Mouse (Mus musculus) gastrocnemius, postnatal 36 days (tissue): ENCODE results near the gene Fanca. TPM values are rescaled to one million over a fixed set of nuclear protein-coding genes. Genes with fewer than 3 reads are reported as not detected.
"Not testable (repeated sequence)": the region's sequence is repeated elsewhere in the genome, so short reads cannot be mapped to it uniquely, and the experiment has no call there.

Experiments
- DNase-seq, 2 experiments: peaks; one replicate each; pipeline ENCODE4 v3.0.0; 2022
- intact Hi-C: fragments of 180-260 bp; cut with DNase I; formaldehyde crosslinking; loops from one replicate; pipeline ENCODE4 v1.15.1; 2025
- total RNA-seq, 2 experiments: library from RNA; stranded (reverse); gene quantifications; 2 replicates each; pipeline ENCODE4 v1.2.3; 2021

Fanca gene
- total RNA-seq, 2 experiments from 2014 or later, result 0.28 to 0.42 TPM

DNA sequence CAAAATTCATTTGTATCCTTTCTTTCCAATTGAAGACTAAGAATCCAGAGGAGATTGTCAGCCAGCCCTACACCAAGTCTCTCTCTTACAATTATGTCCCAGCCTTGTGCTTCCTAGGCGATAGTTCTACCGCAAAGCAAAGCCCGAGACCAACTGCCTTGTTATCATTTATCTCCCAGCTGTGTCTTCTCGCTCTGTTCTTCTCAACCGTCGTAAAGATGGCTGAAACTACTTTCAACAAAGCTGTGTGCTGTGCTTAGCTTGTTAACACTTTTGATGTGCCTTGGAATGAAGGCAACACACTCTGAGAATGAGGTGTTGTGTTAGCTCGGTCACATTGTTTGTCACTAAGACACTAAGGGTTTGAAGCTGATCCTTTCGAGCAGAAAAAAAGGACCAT is 13.4 kb upstream of the Fanca start:
- DNase-seq, result no peak
- intact Hi-C loops, result no loop called here

DNA sequence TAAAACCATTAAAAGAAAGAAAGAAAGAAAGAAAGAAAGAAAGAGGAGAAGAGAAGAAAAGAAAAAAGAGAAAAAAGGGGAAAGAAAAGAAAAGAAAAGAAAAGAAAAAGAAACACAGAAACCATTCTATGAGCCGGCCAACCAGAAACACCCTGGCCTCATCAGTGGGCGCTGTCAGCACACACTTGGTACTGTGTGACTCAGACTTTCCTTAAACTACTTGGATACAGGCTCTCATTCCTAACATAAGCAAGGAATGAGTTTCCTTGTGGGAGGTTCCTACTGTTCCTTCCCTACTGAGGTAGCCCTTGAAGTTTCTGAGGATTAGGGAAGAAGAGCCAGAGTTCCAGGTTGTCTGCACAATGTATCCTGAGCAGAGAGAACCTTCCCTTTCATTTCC is 12.9 kb upstream of the Fanca start:
- no peak for DNase-seq
- intact Hi-C loops, result no loop called here

DNA sequence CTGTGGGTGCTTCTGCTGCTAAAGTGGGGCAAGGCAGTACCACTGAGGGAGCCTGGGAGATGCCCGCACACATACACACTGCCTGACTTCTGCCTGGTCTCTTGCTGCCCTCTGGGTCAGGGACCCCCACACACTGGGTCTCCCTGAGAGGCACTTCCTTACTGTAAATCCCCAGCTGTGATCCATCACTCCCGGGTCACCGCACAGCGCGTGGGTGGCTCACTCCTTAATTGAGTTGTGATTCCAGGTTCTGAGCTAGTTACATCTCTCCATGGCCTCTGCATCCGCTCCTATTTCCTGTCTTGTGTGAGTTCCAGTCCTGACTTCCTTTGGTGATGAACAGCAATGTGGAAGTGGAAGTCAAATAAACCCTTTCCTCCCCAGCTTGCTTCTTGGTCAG is 12.3 kb upstream of the Fanca start:
- no peak for DNase-seq
- intact Hi-C loops, result no loop called here

DNA sequence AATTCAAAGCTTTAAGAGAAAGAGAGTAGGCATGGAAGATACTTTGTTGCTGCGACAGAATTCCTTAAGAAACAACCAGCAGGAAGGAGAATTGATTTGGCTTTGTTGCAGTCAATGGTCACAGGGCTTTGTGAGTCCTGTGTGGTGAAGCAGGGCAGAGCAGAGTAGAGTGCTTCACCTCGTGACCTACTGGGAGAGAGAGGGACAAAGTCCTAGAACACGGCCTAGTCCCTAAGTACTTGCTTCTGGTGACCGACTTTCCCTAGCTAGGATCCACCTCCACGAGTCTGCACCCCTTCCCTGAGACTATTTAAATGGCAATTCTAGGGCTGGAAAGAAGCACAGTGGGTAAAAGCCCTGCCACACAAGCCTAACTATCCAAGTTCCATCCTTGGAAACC is 11.6 kb upstream of the Fanca start:
- intact Hi-C loops, result loop anchor here (10.0 kb wide), 1 partner anchor 75 kb away; the partner anchor contains the start of gene Mc1r
- DNase-seq, result no peak

DNA sequence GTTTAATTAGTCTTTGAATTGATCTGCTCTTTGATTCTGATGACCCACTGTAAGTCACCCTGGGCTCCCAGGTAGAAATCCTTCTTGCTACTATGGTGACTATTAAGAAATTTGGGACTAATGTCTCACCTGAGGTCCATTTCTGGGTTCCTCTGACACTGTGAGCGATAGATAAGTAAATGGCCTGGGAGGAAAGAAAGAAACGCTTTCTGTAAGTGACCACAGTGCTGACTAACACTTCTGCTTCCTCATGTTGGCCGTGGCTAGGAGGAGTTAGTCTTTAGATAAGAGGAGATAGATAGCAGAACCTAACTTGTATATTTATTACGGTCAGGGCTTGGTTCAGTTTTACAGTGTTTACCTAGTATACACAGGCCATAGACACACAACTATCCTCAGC is 11.0 kb upstream of the Fanca start:
- intact Hi-C loops, result loop anchor here (10.0 kb wide), 1 partner anchor 75 kb away; the partner anchor contains the start of gene Mc1r
- no peak for DNase-seq

DNA sequence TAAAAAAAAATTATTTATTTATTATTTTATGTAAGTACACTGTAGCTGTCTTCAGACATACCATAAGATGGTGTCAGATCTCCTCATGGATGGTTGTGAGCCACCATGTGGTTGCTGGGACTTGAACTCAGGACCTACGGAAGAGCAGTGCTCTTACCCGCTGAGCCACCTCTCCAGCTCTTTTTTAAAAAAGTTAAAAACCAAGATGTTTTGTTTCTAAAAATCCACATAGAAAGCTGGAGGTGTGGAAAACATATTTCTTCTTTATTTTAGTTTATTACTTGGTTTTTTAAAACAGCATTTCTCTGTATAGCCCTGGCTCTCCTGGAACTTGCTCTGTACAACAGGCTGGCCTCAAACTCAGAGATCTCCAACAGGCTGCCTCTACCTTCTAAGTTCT is 10.2 kb upstream of the Fanca start:
- intact Hi-C loops, result loop anchor here (10.0 kb wide), 1 partner anchor 76 kb away; the partner anchor contains the start of gene Mc1r
- DNase-seq, result no peak

DNA sequence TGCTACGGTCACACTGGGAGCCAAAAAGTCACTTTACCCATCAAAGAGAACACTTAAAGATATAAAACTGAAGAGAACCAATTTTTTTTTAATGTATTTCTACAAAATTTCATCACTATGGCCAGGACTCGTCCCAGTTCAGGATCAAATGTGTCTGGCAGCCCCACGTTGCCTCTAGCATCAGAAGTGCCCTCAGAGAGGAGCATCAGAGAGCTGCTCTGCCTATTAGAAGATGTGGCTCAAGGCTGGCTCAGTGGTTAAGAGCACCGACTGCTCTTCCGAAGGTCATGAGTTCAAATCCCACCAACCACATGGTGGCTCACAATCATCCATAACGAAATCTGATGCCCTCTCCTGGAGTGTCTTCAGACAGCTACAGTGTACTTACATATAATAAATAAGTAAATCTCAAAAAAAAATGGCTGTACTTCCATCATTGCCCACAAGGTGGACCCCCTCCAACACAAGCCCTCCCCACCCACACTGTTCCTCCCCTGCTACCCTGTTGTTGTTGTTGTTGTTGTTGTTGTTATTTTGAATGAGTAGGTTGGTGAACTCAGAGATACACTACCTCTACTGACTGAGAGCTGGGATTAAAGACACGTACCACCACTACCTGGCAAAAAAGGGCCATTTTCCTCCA is 1.3 kb upstream of the Fanca start:
- DNase-seq, result no peak

DNA sequence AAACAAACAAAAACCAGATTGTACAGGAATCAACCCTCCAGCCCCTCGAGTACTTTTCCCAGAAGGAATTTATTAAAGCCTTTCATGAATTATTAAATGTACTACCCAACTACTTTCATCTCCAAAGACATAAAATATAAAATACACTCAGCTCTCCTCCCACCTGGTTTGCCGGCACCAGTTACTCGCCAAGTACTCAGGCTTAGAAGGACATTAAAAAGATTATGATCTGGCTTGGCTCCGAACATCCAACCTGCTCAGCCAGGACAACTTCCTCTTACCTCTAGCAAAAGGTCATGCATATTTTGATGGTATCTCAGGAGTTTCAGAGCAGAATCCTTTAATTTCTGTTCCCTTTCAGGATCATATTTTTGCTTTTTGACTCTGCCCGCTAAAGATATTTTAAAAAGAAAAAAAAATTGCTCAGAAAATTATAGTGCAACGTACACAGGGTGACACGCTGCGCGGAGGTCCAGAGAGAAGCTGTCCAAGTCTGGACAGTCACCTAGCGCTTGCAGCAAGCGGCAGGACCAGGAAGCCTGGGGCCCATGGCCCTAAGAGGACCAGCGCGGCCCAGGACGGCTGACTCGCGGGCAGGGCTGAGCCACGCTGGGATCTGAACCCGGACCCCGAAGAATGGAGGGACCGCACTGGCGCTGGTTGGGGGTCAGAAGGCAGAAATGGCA is 452 bp downstream of the Fanca start:
- DNase-seq, result no peak
- intact Hi-C loops, result no loop called here

More for the DNA sequence above, 1.3 kb upstream of the Fanca start:
- intact Hi-C loops, result loop anchor here (10.0 kb wide), 1 partner anchor 85 kb away; the partner anchor contains the start of gene Mc1r

DNA sequence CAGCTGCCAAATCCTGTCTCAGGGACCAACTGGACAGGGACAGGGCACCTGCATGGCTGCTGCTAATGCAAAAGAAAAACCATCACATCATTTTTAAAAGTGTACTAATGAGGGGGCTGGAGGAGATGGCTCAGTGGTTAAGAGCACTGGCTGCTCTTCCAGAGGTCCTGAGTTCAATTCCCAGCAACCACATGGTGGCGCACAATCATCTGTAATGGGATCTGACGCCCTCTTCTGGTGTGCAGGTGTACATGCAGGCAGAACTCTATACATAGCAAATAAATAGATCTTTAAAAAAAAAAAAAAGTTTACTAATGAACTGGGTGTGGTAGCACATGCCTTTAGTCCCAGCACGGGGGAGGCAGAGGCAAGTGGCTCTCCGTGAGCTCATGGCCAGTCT is 9.6 kb downstream of the Fanca start:
- intact Hi-C loops, result no loop called here
- DNase-seq, result no peak

DNA sequence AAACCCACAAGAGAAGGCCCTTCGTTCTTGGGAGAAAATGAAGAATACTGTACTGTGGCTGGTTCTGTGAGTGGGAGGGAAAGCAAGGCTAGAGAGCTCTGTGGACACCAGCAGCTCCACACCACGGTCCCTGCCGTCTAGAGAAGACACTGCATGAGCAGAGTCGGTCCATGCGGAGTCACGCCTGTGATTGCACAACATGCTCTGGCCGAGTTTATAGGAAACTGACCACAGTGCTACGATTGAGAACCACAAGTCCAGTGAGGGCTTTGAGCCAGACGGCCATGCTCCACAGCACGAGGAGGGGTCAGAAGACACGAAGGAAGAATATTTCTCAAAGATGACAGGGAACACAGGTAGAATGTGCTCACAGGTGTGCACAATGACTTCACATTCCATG is 20.1 kb downstream of the Fanca start:
- DNase-seq, result no peak
- intact Hi-C loops, result no loop called here

DNA sequence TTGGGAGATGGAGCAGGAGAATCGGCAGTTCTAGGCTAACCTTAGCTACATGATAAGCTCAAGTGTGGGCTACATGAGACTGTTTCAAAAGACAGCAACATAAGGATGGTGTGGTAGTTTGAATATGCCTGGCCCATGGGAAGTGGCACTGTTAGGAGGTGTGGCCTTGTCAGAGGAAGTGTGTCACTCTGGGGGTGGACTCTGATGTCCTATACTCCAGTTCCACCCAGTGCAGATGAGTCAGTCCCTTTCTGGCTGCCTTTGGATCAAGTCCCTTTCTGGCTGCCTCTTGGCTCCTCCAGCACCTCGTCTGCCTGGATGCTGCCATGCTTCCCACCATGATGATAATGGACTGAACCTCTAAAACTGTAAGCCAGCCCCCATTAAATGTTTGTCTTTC is 25.6 kb downstream of the Fanca start:
- intact Hi-C loops, result no loop called here
- DNase-seq, result no peak

DNA sequence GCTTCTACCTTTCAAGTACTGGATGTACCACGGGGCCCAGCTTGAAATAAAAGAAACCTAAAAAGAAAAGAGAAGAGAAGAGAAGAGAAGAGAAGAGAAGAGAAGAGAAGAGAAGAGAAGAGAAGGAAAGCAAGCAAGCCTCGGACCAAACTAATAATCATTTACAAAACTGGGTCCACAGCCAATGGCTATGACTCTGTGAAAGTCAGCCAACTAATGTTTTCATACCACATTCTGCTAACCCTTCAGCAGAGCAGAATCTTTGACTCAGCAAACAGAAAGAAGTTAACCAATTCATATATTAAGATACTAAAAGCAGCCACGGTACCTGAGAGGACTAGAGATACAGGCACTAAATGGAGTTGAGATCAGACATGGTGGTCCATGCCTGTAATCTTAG is 26.1 kb downstream of the Fanca start:
- intact Hi-C loops, result no loop called here
- DNase-seq, result no peak

DNA sequence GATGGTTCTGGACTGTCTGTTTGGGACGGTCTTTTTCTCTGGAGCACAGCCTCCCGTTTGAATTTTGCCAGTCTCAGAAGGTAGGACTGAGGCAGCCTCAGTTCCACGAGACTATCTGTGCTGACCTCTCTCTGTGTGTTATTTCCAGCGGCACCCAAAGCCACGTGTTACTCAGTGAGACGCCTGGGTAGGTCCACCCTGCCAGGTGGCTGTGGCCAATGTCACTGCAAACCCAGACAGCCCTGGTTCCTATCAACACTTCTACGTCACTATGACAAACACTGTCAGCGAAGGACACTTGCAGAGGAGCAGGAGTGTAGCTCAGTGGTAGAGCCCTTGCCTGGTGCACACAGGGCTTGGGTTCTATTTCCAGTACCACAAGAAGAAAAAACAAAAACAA is 26.7 kb downstream of the Fanca start:
- intact Hi-C loops, result no loop called here

DNA sequence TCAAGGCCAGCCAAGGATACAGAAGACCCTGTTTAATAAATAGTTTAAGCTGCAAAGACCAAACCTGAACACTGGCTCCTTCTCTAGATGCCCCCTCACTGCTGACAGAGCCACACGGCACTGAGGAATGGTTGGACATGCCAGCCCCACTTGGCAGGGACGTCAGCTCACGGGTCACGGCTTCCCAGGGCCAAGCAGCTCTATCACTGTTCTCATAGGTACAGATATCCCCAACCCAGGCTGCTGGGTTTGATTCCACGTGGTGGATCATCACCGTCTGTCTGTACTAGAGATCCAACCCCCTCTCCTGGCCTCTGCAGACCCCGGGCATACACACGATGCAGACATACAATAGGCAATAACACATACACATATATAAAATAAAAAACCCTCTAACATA is 27.7 kb downstream of the Fanca start:
- intact Hi-C loops, result no loop called here
- no peak for DNase-seq

More for the DNA sequence above, 26.7 kb downstream of the Fanca start:
- DNase-seq, result no peak

DNA sequence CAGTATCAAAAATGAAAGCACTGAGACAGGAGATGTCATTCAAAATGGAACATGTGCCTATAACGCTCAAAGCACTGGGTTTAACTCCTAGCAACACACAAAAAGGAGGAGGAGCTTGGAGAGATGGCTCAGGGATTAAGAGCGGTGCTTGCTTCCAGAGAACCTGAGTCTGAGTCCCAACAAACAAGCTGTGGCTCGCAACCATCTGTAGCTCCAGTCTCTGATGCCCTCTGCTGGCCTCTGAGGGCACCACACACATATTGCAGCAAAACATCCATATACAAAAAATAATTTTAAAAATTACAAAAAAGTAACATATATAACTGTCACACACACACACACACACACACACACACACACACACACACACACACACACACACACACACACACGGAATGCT is 28.2 kb downstream of the Fanca start:
- no peak for DNase-seq
- intact Hi-C loops, result no loop called here

DNA sequence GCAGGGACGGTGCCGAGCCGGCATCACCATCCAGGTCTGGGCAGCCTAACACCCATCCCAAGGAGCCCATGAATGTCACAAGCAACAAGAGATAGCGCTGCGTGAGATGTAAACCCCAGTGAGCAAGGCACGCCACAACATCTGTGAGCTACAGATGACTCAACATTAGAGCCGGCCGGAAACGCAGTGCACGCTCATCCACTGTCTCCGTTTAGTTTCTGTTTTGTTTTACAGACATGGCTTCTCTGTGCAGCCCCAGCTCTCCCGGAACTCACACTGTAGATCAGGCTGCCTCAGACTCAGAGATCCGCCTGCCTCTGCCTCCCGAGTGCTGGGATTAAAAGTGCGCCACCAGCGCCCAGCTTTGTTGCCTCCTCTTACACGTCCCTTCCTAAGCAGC is 31.0 kb downstream of the Fanca start:
- intact Hi-C loops, result no loop called here
- DNase-seq, result no peak

DNA sequence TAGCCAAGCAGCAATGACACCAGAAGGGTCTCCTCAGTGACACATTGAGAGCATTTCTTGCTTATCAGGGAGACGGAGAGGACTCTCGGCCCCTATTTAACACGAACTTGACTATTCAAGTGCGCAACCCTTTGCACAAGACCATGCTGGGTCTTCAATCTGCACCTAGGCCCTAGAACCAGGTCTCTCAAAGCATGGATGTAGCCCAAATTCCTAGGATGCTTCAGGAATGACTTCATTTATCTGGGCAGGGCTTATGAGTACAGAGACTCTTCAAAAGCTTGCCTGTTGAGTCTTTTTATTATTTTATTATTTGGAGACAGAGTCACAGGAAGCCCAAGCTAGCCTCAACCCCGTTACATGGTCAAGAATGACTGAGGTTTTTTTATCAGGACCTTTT is 33.9 kb downstream of the Fanca start:
- no peak for DNase-seq
- intact Hi-C loops, result no loop called here

DNA sequence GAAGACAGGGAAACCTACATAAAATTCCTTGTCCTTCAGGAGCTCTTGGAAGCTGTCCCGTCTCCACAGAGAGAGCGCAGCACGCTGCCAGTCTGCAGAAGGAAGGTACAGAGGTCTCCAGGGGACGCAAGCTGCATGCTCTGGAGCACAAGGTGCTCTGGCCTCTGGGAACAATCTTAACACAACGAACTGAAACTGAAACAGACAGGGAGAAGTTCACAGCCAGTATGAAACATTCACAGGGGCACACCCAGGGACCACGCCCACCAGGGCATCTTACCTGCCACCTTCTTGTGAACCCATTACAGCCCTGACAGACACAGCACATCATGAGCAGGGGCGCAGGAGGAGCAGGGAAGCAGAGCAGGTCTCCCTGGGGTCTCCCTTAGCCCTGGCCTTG is 34.4 kb downstream of the Fanca start:
- no peak for DNase-seq
- intact Hi-C loops, result no loop called here

DNA sequence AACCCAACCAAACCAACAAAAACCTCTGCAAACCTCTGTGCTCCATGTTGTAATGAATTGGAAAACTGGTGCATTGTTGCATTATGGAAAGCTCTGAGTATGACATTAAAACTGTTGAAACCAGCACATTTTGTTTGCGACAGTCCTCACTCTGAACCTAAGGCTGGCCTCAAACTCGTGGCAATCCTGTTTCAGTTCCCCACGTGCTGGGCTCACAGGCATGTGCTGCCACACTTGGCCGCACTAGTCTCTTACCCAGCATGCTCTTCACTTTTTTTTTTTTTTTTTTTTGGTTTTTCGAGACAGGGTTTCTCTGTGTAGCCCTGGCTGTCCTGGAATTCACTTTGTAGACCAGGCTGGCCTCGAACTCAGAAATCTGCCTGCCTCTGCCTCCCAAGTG is 35.4 kb downstream of the Fanca start:
- DNase-seq, intact Hi-C loops: not testable (repeated sequence)

DNA sequence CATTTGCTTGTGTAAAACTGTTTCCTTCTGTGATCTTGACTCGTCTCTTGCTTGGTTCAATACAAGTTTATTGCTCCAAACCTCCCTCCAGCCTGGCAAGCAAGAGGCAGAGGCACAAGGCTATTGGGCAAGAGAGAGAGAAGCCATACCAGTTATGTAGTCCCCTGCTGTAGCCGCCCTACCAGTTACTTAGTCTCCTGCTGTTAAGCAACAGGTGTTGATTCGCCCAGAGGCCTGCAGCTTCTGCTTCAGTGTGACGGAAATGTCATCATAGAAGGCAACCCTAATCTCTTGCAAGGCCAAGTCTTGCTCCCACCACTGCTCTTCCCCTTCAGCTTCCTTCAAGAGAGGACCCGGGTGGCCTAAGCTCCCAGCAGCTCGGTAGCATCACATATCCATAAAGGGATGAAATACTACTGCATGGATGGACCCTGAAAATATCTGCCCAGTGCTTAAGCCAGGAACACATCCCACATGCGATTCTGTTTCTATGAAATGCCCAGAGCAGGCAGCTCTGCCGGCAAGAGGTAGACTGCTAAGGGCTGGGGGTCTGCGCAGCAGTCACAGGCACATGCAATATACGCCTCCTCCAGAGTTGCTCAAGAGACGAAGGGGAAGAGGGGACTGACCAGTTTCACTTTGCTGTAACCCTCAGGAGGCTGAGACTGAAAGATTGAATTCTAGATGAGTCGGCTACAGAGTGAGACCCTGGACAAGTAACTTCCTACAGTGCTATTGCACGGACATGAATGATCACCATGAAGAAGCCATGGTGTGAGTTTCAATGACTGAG is 37.9 kb downstream of the Fanca start:
- intact Hi-C loops, result no loop called here

DNA sequence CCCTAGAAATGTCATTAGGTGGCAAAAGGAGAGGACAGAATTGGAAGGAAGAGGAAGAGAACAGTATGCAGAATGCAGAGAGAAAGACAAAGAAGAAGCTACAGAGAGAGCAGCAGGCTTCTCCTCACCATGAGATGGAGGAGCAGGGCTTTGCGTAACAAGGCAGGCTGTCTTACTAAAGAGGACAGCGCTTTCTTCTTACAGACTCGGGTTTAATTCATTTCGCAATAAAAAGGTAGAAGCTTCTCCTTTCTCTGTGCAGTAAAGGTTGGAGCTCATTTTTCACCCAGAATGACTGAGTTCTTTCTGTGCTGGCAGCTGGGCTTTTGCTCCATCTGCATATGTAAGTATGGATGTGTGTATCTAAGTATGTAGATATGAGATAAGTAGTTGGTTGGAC is 38.5 kb downstream of the Fanca start:
- intact Hi-C loops, result no loop called here
- no peak for DNase-seq

More for the DNA sequence above, 37.9 kb downstream of the Fanca start:
- no peak for DNase-seq
